Mouse (Mus musculus) liver, embryonic 15.5 days (tissue): Measurements from ENCODE around the gene Emc3. TPM values are rescaled to one million over a fixed set of nuclear protein-coding genes. Genes with fewer than 3 reads are reported as not detected.

Experiments
- ATAC-seq: fragments of 200-750 bp; cut with Nextera tagmentation; 2 replicates; pipeline ENCODE4 v1.8.0; 2017; ENCODE audit warnings: moderate number of reproducible peaks, mild to moderate bottlenecking, moderate library complexity; ENCODE audit not compliant: insufficient read depth
- H3K27ac ChIP-seq: fragments of 300-500 bp; sonication (generic); replicated peaks from 2 replicates; pipeline ENCODE4 v1.5.1; 2015; ENCODE audit warnings: mild to moderate bottlenecking, inconsistent platforms
- H3K27me3 ChIP-seq: fragments of 300-500 bp; sonication (generic); 2 replicates; pipeline ENCODE4 v1.6.1; 2015; ENCODE audit warnings: mild to moderate bottlenecking, inconsistent platforms
- H3K36me3 ChIP-seq: fragments of 300-500 bp; sonication (generic); replicated peaks from 2 replicates; pipeline ENCODE4 v1.6.1; 2015; ENCODE audit warnings: moderate library complexity, mild to moderate bottlenecking, inconsistent platforms
- H3K4me1 ChIP-seq: fragments of 300-500 bp; sonication (generic); replicated peaks from 2 replicates; pipeline ENCODE4 v1.6.1; 2015; ENCODE audit warnings: inconsistent platforms
- H3K4me2 ChIP-seq: fragments of 300-500 bp; sonication (generic); 2 replicates; pipeline ENCODE4 v1.6.1; 2015; ENCODE audit warnings: moderate library complexity, mild to moderate bottlenecking, inconsistent platforms
- H3K4me3 ChIP-seq: fragments of 300-500 bp; sonication (generic); replicated peaks from 2 replicates; pipeline ENCODE4 v1.5.1; 2015; ENCODE audit warnings: mild to moderate bottlenecking, inconsistent platforms
- H3K9ac ChIP-seq: fragments of 300-500 bp; sonication (generic); 2 replicates; pipeline ENCODE4 v1.6.1; 2015; ENCODE audit warnings: moderate library complexity, mild to moderate bottlenecking, inconsistent platforms
- H3K9me3 ChIP-seq: fragments of 300-500 bp; sonication (generic); replicated peaks from 2 replicates; pipeline ENCODE4 v1.6.1; 2016; ENCODE audit warnings: inconsistent platforms
- WGBS: fragments of 180-500 bp; shearing (Covaris S2); methylation state at CpG from one replicate; pipeline ENCODE4 v1.1.7; 2015; ENCODE audit warnings: mixed read lengths; ENCODE audit not compliant: insufficient replicate concordance; 5-methylcytosine and 5-hydroxymethylcytosine counted together
- polyA plus RNA-seq: library from polyadenylated mRNA; unstranded; fragments of >200 nt; fragmentation: Nextera tagmentation; extraction: Ambion mirVana; gene quantifications from 2 replicates; pipeline ENCODE4 v1.2.1, GENCODE M21; 2015

Gene Emc3
- polyA plus RNA-seq, 1 experiment from 2014 or later = 40.9 TPM

GRCm38 (mm10) chr6:113494258-113494788 is 37.1 kb downstream of the Emc3 start:
- Histone ChIP-seq H3K27ac (peak overlapping the region; percentile 38; the same call in 1 of the 2 replicates), H3K9me3 (no peaks in the 10 kb centered on the region)
- peak; percentile 74 for ATAC-seq

DNA sequence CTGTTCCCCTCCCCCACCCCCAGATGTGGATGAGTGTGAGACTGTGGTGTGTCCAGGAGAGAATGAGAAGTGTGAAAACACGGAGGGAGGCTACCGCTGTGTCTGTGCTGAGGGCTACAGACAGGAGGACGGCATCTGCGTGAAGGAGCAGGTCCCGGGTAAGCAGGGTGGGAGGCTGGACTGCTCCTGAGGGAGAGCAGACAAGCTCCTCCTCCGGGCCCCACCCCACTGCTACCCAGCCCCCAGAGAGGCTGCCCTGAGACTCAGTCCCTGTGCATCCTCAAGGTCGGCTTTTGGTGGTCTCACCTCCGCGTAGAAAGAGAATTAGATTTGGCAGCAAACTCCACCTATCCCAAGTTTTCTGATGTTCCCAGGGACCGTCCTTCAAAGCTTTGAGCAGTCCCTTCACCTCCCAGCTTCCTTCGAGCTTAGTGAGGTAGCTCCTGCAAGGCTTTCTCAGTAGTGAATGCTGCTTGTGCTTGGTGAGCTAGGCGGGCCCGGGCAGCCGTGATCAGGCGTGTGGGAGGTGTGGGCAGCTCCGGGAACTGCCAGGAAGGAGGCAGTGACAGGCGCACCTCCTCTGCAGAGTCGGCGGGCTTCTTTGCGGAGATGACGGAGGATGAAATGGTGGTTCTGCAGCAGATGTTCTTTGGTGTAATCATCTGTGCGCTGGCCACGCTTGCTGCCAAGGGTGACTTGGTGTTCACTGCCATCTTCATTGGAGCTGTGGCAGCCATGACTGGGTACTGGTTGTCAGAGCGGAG is 39.2 kb downstream of the Emc3 start:
- Histone ChIP-seq H3K27ac (no peak overlapping the region), H3K36me3 (no peaks in the 10 kb centered on the region), H3K4me3 (no peak overlapping the region), H3K9me3 (no peaks in the 10 kb centered on the region), H3K9ac (no peak overlapping the region), H3K4me2 (no peak overlapping the region), H3K4me1 (peaks cover 26% of the 10 kb centered on the region), H3K27me3 (peaks cover 32% of the 10 kb centered on the region)
- 77% methylated on average over 24 of the region's 24 CpGs for WGBS
- no peak for ATAC-seq

More at GRCm38 (mm10) chr6:113494258-113494788, 37.1 kb downstream of the Emc3 start:
- peak overlapping the region; percentile 80 for H3K4me2 ChIP-seq
- WGBS = under 1% methylated on average over 54 of the region's 54 CpGs
- H3K36me3 ChIP-seq = no peaks in the 10 kb centered on the region
- peak overlapping the region; percentile 38; the same call in 1 of the 2 replicates for H3K9ac ChIP-seq
- H3K27me3 ChIP-seq = peaks cover 49% of the 10 kb centered on the region
- peak overlapping the region; percentile 53 for H3K4me3 ChIP-seq
- H3K4me1 ChIP-seq = peaks cover 19% of the 10 kb centered on the region

GRCm38 (mm10) chr6:113489410-113489809 is 42.0 kb downstream of the Emc3 start:
- Histone ChIP-seq H3K36me3 (no peaks in the 10 kb centered on the region), H3K4me1 (peaks cover 26% of the 10 kb centered on the region), H3K27me3 (peaks cover 3% of the 10 kb centered on the region), H3K4me2 (no peak overlapping the region), H3K9ac (no peak overlapping the region), H3K4me3 (no peak overlapping the region), H3K27ac (no peak overlapping the region), H3K9me3 (no peaks in the 10 kb centered on the region)
- no peak for ATAC-seq
- WGBS = 78% methylated on average over 14 of the region's 14 CpGs

DNA sequence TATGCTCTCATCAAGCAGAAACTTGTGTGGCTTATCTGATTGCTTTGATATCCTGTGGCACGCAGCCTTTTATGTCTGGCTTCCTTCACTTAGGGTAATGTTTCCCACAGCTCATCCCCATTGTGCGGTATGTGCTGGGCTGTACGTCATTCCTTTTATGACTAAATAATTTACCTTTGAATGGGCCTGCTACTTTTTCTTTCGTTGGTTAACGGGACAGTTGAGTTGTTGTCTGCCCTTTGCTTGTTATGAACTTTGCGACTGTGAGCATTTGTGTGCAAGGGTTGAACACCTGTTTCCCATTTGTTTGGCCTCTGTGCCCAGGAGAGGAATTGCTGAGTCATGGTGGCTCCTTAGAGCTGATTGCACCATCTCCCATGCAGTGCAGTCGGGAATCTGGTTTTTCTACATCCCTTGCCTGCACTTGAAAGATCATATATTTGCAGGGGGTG is 44.3 kb downstream of the Emc3 start:
- Histone ChIP-seq H3K27ac (no peak overlapping the region), H3K4me3 (no peak overlapping the region), H3K27me3 (peaks cover 7% of the 10 kb centered on the region), H3K36me3 (no peaks in the 10 kb centered on the region), H3K9ac (no peak overlapping the region), H3K4me2 (no peak overlapping the region), H3K4me1 (peaks cover 36% of the 10 kb centered on the region), H3K9me3 (no peaks in the 10 kb centered on the region)
- WGBS = 41% methylated on average over 7 of the region's 7 CpGs
- ATAC-seq = no peak

GRCm38 (mm10) chr6:113483729-113484128 is 47.7 kb downstream of the Emc3 start:
- Histone ChIP-seq H3K4me3 (peak overlapping the region; percentile 73), H3K36me3 (no peaks in the 10 kb centered on the region), H3K4me1 (peaks cover 41% of the 10 kb centered on the region), H3K9ac (peak overlapping the region; percentile 70), H3K4me2 (peak overlapping the region; percentile 99), H3K9me3 (no peaks in the 10 kb centered on the region), H3K27me3 (peaks cover 38% of the 10 kb centered on the region), H3K27ac (peak overlapping the region; percentile 68)
- 10% methylated on average over 10 of the region's 10 CpGs for WGBS
- ATAC-seq = no peak

- WGBS = 0% methylated on average over 26 of the region's 26 CpGs
- peak within 1 kb of the TSS; percentile 69 for H3K27ac ChIP-seq
- peaks cover 39% of the 10 kb centered on the region for H3K27me3 ChIP-seq
- H3K4me1 ChIP-seq = peaks cover 41% of the 10 kb centered on the region
- H3K4me3 ChIP-seq = peak within 1 kb of the TSS; percentile 73
- no peaks in the 10 kb centered on the region for H3K9me3 ChIP-seq
- H3K4me2 ChIP-seq = peak within 1 kb of the TSS; percentile 99
- no peaks in the 10 kb centered on the region for H3K36me3 ChIP-seq
- ATAC-seq = peak; percentile 97
- H3K9ac ChIP-seq = peak within 1 kb of the TSS; percentile 70
Measured at GRCm38 (mm10) chr6:113483100-113483615, 48.3 kb downstream of the Emc3 start, which contains the start of gene Creld1. Gene Creld1, plus strand, starts transcription at chr6:113483297.

- Histone ChIP-seq H3K4me1 (peaks cover 38% of the 10 kb centered on the region), H3K27me3 (peaks cover 39% of the 10 kb centered on the region), H3K36me3 (no peaks in the 10 kb centered on the region), H3K4me3 (peak overlapping the region; percentile 73), H3K4me2 (peak overlapping the region; percentile 99), H3K27ac (peak overlapping the region; percentile 69), H3K9me3 (no peaks in the 10 kb centered on the region), H3K9ac (peak overlapping the region; percentile 61)
- WGBS = under 1% methylated on average over 65 of the region's 65 CpGs
- peak; percentile 47 for ATAC-seq
Measured at GRCm38 (mm10) chr6:113482477-113483099, 48.9 kb downstream of the Emc3 start.

GRCm38 (mm10) chr6:113480555-113481373 is 50.7 kb downstream of the Emc3 start:
- peaks cover 52% of the 10 kb centered on the region for H3K27me3 ChIP-seq
- H3K9me3 ChIP-seq = no peaks in the 10 kb centered on the region
- H3K4me2 ChIP-seq = no peak overlapping the region
- peaks cover 28% of the 10 kb centered on the region for H3K4me1 ChIP-seq
- no peak overlapping the region for H3K27ac ChIP-seq
- H3K4me3 ChIP-seq = no peak overlapping the region
- no peak overlapping the region for H3K9ac ChIP-seq
- 60% methylated on average over 18 of the region's 18 CpGs for WGBS
- no peaks in the 10 kb centered on the region for H3K36me3 ChIP-seq
- ATAC-seq = no peak

GRCm38 (mm10) chr6:113478906-113479305 is 52.5 kb downstream of the Emc3 start:
- H3K9ac ChIP-seq = no peak overlapping the region
- no peaks in the 10 kb centered on the region for H3K36me3 ChIP-seq
- no peak for ATAC-seq
- WGBS = 66% methylated on average over 10 of the region's 10 CpGs
- peaks cover 55% of the 10 kb centered on the region for H3K27me3 ChIP-seq
- peaks cover 19% of the 10 kb centered on the region for H3K4me1 ChIP-seq
- no peak overlapping the region for H3K4me3 ChIP-seq
- H3K9me3 ChIP-seq = no peaks in the 10 kb centered on the region
- H3K27ac ChIP-seq = no peak overlapping the region
- no peak overlapping the region for H3K4me2 ChIP-seq

- no peak overlapping the region for H3K9ac ChIP-seq
Measured at GRCm38 (mm10) chr6:113477353-113477752, 54.1 kb downstream of the Emc3 start.

More at GRCm38 (mm10) chr6:113477353-113477752, 54.1 kb downstream of the Emc3 start:
- Histone ChIP-seq H3K4me2 (no peak overlapping the region), H3K27me3 (peaks cover 51% of the 10 kb centered on the region), H3K27ac (no peak overlapping the region), H3K9me3 (no peaks in the 10 kb centered on the region), H3K4me1 (peaks cover 7% of the 10 kb centered on the region), H3K36me3 (no peaks in the 10 kb centered on the region), H3K4me3 (no peak overlapping the region)
- no peak for ATAC-seq
- 31% methylated on average over 7 of the region's 7 CpGs for WGBS
